Mouse (Mus musculus): ENCODE measurements around the gene Pip5k1a.
"Not testable (repeated sequence)": the region's sequence is repeated elsewhere in the genome, so short reads cannot be mapped to it uniquely, and the experiment has no call there.

Gene Pip5k1a

DNA sequence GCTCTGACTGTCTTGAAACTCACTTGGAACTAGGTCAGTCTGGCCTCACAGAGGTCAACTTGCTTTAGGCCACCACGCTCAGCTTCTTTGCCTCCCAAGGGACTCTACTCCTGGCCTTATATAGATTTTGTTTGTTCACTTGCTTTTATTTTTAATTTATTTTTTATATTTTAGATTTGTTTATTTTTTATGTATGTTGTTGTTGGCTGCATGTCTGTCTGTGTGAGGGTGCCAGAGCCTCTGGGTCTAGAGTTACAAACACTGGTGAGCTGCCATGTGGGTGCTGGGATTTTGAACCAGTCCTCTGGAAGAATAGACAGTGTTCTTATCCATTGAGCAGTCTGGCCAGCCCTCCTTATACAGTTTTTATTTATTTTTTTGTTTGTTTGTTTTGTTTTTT is 6.0 kb upstream of the Pip5k1a start:
- DNase-seq (ENCODE audit: low read depth, low spot score), result no peak

DNA sequence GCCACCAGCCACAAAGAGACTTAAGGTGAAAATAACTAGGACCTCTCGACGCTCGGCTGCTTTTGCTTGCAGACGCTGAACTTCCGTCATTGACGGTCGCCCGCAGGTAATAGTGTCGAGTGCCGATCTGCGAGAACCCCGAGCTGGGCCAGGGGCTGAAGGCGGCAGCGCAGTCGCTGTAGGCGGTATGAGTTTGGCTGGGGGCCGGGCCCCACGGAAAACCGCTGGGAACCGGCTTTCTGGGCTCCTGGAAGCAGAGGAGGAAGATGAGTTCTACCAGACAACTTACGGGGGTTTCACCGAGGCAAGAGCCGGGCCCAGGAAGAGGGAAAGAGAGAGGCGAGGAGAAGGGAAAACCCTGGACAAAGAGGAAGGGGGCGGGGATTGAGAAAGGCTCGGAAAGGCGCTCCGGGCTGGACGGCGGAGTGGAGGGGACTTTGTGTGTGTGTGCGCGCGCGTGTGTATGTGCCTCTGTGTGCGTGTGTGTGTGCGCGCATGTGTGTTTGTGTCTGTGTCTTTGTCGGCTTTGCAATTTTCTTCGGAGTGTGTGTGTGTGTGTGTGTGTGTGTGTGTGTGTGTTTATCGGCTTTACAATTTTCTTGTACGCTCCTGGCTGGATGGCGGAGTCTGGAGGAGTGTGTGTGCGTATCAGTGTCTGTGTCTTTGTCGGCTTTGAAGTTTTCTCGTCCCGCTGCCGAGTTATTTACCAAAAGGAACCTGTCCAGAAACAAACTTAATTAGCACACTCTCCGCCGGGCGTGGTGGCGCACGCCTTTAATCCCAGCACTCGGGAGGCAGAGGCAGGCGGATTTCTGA is 4.4 kb upstream of the Pip5k1a start, which contains the start of gene Vps72:
TSS of gene Vps72 (plus strand) at position 112 of the 816 bp plus-strand sequence.
- DNase-seq (ENCODE audit: low read depth, low spot score), result peak; percentile 81

DNA sequence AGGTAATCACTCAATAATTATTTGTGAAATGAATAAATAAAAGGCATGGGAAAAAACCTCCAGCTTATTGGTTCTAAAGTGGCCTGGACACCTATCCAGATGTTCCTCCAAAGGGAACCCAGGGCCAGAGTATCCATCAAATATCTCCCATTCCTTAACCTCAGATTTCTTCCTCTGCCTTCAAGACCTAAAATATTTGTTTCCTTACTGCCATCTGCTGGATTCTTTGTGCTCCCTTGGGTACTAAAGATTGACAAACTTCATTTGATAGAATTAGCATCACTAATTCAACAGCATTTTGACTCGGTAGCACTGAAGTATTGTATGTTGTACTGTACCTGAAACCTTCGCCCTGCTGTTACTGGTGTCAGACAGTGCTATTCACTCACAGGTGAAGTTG is 1.2 kb upstream of the Pip5k1a start:
- no peak for DNase-seq (ENCODE audit: low read depth, low spot score)

DNA sequence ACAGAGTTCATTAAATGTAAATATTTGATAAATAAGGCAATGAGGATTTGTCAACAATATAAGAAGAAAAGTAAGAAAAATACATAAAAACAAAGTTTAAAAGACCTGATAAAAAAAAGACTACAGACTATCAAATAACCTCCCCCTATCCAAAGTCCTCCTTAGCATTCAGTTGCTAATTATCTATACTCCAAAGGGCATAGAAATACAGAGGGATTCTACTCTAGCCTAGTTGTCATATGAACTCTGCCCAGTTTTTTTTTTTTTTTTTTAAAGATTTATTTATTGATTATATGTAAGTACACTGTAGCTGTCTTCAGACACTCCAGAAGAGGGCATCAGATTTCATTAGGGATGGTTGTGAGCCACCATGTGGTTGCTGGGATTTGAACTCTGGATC is 578 bp upstream of the Pip5k1a start:
- not testable (repeated sequence) for DNase-seq (ENCODE audit: low read depth, low spot score)

DNA sequence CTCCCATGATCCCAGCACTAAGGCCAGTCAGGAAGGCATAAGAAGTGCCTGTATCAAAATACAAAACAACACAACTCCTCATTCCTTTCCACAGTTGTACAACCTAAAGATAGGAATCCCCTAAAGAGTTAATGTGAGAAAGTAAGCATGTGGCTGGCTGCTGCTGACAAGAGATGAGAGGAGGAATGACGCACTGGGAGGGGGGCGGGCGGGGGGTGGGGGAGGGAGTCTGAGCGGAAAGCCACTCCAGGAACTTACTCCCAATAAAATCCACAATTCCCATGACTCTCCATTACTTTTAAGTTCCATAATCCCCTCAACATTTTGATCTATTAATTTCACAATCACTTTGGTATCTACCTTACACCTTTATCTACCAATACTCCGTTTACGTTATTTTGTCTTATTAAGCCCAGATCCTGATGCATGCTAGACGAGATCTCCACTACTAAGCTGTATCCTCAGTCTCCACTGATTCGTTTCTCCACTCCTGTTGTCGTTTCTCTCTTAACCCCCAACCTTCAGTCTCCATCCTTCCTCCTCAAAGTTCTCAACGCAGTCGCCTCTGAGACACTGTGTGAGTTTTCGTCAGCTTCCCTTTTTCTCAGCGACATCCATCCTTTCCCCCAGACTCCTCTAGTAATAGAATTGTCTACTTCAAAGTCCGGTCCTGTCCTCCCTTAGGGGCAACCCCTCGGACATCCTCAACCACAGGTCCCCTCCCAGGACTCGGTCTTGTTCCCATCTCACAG is 968 bp downstream of the Pip5k1a start:
- DNase-seq (ENCODE audit: low read depth, low spot score), result no peak

DNA sequence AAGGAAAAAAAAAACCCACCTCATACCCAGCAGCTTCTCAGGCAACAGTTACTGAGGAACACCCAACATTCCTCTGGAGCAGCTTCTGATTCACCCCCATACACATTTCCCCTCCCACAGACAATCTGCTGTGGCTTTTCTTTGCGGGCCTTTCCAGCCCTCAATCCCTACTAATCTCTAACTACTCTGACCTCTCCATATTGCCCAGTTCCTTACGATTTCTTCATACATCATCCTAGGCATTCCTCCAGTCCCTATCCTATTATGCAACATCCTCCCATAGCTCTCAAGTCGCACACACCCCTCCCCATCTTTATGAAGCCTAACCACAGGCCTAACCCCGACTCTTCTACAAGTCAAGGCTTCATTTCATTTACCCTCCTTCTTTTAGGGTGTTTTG is 1.6 kb downstream of the Pip5k1a start:
- DNase-seq (ENCODE audit: low read depth, low spot score), result no peak

DNA sequence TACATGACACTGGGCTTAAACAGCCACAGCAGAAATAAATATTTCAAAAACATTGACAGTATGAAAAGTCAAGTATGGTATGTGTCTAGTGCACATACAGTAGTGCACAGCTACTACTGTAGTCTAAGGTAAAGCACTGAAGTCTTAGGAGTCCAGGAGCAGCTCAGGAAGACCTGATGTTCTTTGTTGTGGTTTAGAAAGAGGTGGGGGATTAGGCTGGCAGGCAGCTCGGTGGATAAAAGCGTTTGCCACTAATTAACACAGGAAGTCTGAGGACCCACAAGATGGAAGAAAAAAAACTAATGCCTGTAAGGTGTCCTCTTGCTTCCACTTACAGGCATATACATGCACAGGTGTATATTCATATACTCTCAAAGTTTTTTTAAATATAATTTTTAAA is 5.9 kb downstream of the Pip5k1a start:
- DNase-seq (ENCODE audit: low read depth, low spot score), result no peak

DNA sequence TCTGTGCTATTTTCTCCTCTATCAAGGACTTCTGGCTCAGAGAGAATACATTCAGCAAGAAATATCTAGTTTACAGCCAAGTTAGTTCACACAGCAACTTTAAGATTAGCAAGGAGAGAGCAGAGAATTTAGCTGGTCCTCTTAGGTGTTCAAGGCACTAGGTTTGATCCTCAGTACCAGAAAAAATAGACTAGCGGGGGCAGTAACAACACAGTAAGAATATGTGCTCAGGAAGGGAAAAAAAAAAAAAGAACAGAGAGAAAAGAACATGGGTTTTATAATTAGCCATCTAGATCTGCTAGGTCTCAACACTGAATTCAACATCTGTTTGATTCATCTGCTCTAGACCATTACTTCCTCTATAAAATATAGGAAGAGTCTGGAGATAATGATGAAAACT is 18.7 kb downstream of the Pip5k1a start:
- DNase-seq (ENCODE audit: low read depth, low spot score), result no peak

DNA sequence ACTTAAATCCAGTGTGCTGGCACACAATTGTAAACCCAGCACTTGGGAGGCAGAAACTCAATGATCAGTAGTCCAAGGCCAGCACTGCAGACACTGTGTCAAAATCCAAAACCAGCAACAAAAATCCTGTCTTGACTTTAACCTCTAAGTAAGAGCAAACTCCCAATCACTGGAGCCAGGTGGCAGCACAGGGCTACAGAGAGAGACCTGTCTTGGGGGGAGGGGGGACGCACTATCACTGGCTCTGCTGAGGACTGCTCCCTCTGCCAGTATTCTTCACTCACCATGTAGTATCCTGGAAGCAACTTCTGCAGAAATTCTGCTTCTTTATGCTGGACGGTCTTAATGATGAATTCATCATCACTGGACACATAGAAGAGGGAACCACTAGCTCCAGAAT is 35.1 kb downstream of the Pip5k1a start:
- DNase-seq (ENCODE audit: low read depth, low spot score), result no peak

DNA sequence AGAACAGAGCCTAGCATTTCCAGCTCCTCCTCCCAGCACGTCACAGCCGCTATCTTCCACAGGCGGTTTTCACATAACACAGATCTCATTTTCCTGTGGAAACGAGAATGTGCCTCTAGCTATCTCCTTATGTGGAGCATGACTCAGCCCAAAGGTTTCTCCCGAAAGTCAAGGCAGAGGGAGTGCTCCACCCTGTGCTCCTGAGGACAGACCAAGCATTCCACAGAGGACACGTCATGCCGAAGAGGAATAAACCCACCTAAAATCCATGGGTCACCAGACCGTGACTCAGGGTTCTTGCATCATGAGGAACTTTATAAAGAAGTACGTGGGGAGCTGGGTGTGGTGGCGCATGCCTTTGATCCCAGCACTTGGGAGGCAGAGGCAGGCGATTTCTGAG is 40.2 kb downstream of the Pip5k1a start:
- DNase-seq (ENCODE audit: low read depth, low spot score), result peak; percentile 76

DNA sequence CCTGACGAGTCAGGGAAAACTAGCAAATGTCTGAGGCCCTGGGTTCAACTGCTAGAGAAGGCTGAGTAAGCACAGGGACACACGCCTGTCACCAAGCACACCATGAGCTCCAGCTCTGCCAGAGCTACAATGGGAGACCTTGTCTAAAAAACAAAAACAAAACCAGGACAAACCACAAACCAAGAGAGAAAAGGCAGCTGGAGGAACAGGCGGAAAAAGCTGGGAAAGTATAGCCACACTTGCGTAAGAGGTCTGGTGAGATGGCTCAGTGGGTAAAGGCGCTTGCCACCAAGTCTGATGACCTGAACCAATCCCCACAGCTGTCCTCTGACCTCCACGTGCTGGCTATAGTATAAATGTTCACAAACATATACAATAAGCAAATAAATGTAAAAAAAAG is 40.6 kb downstream of the Pip5k1a start:
- DNase-seq (ENCODE audit: low read depth, low spot score), result no peak

DNA sequence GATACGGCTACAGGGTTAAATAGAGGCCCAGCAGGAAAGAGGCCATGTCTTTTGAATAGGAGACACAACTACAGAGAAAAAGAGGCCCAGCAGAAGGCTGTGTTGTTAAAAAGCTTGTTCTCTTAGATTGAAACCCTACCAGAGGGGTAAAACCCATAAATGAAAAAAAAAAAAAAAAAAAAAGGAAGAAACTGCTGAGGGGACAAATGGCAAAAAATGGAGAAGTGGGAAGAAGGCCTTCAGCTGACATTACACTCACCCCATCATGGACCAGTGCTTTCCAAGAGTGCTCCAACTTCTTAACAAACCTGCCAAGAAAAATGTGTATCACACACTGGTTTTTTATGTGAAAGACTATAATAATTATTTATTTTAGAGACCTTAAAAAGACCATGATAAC is 41.2 kb downstream of the Pip5k1a start:
- DNase-seq (ENCODE audit: low read depth, low spot score), result no peak

DNA sequence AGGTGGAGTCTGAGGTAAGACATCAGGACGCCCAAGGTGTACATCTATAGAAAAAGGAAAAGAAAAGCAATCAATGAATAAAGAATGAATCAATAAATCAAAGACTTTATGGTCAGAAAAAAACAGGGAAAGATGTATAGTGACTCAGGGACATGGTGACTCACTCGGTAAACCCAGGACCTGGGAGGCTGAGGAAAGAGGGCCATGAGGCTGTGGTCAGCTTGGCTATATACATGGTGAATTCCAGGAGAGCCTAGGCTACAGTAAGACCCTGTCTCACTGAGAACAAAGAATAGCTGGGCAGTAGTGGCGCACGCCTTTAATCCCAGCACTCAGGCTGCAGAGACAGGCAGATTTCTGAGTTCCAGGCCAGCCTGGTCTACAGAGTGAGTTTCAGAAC is 43.0 kb downstream of the Pip5k1a start:
- DNase-seq (ENCODE audit: low read depth, low spot score), result no peak

DNA sequence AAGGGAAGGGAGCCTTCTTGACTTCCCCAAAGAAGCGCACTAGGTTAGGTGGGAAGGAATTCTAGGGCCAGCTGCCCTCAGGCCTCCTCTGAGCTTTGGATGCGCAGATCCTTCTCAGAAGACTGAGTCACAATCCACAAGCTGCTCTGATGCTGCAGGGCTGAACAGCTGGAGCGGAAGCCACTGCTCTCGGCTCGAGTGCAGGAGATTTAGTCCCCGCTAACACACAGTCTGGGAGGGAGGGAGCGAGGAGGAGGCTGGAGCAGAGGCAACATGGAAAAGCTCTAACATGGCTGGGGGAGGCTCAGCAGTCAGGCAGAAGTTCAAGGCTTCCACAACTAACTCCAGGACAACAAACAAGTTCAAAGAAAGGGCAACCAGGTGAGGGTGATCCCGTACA is 48.7 kb downstream of the Pip5k1a start:
- no peak for DNase-seq (ENCODE audit: low read depth, low spot score)

DNA sequence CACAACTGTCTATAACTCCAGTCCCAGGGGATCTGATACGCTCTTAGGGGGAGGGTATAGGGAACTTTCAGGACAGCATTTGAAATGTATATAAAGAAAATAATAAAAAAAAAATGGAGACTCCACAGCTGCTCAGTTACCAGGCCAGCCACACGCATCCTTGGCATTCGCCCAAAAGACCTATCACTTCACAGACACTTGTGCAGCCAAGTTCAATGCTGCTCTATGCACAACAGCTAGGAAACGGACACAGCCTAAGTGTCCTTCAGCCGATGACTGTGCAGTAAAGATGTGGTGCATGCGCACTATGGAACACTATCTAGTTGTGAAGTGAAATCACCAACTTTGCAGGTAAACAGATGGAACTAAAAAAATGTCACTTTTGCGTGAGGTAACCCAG is 50.5 kb downstream of the Pip5k1a start:
- no peak for DNase-seq (ENCODE audit: low read depth, low spot score)

DNA sequence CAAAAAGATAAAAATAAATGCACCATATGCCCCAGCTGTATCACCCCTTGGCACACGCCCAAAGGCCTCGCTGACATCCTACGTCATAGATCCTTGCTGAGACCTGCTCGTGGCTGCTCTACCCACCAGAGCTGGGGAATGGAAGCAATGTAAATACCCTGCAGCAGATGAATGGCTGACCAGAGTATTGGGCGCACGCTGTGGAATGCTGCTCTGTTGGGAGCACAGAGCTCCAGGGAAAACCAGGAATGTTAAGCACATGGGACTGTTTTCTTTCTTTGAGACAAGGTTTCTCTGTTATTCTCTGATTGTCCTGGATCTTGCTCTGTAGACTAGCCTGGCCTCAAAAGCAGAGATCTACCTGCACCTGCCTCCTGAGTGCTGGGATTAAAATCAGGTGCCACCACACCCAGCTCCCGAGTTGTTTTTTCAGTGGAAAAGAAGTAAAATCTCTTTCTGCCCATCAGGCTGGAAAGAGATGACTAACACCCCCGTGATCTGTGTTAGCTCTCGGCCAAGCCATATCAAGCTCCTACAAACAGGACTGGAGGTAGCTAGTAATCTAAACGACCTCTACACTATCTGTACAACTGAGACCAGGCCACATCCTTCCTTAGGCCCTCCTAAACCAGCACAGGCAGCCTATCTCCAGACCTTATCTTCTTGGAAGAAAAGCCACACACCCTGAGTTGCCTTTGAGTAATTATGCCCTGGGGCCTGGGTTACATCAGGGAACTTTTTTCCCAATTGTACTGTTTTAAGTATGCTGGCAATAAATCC is 52.1 kb downstream of the Pip5k1a start:
- no peak for DNase-seq (ENCODE audit: low read depth, low spot score)

DNA sequence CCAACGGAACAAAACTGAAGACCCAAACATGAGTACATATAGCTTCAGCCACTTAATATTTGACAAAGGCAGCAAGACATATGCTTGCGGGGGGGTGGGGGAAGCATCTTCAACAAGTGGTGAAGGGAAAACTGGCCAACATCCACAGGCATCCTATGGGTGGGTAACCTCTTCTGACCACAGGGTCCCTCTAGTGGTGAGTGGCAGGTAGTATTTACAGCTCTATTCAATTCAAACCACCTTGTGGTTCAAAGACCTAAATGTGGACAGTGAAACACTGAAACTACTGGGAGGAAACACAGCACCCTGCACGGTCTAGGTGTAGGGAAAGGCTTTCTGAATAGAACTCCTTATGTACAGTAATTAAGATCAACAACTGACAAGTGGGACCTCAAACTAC is 53.0 kb downstream of the Pip5k1a start:
- peak; percentile 60 for DNase-seq (ENCODE audit: low read depth, low spot score)

DNA sequence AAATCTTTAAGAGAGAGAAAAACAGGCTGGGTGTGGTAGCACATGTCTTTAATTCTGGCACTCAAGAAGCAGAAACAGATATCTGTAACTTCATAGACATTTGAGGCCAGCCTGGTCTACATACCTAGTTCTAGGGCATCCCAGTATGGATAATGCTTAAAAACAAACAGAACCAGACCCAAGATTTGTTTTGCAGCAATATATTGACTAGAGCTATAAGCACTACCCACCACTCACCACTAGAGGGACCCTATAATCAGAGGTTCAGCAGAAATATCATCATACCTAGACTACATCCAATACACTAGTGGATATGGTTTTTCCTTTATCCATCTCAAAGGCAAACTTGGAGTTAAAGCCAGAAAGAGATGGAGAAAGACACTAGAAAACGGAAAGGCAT is 53.8 kb downstream of the Pip5k1a start:
- no peak for DNase-seq (ENCODE audit: low read depth, low spot score)

DNA sequence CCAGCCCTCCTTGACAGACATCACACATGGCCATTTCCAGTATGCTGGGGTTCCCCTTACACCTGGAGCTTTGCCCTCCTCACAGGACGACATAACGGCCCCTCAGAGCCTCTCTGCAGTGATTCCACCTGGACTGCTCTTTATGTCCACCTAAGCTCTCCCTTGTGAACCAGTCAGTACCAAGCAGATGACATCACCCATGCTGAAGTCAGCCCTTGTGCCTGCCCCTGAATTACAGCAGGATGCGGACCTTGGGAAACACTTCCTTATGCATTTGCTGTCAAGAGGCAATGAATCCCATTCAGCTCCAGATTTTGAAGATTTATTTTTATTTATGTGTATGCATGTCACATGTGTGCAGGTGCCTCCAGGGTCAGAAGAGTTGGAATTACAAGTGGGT is 58.8 kb downstream of the Pip5k1a start:
- no peak for DNase-seq (ENCODE audit: low read depth, low spot score)

DNA sequence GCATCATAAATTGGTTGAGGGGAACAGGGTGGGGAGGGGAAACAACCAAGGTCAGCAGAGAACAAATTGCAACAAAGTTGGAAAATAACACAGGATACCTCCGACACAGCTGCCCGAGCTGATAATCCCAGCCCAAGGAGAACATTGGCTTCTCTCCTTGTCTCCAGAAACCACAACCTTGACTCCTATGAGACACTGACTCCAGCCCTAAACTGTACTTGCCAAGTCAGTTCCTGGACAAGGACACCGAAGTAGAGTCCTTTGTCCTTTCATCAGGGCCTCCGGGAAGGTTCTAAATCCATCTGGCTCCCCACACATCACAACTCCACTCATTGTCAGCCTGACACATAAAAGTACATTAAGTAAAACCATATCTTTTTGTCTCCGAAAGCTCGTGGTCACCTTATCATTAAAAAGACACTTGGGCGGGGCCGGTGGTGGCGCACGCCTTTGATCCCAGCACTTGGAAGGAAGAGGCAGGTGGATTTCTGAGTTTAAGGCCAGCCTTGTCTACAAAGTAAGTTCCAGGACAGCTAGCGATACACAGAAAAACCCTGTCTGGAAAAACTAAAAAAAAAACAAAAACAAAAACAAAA is 60.2 kb downstream of the Pip5k1a start:
- no peak for DNase-seq (ENCODE audit: low read depth, low spot score)

DNA sequence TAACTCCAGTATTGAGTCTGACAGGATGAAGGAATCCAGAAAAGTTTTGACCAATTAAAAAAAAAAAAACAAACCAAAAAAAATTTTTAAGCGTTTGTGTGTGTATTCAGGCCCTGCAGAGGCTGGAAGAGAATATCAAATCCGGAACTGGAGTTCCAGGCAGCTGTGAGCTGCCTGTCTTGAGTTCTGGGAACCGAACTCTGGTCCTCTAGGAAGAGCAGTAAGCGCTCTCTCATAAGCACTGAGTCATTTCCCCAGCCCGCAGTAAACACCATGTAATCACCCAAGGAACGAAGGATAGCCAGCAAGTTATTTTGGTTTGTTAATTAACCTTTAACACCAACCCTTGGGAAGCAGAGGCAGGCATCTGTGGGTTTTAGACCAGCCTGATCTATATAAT is 63.5 kb downstream of the Pip5k1a start:
- DNase-seq (ENCODE audit: low read depth, low spot score), result no peak

DNA sequence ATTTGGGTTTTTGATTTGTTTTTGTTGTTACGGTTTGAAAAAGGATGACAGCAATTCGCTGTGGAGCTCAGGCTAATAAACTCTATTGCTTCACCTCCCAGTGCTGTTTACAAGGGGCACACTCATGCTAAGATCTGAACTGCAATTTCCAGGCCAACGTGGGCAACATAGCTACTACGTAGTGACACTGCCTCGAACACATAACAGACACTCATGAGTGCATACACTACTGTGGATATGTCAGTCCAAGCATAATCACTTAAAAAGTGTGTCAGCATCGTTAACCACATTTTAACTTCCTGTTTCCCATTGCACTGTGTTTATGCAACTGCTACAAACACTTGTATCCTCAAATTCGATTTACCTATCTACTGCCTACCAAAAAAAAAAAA is 63.9 kb downstream of the Pip5k1a start:
- no peak for DNase-seq (ENCODE audit: low read depth, low spot score)
